Mouse (Mus musculus): ENCODE data around the gene Foxl1.

Foxl1 gene

GRCm38 (mm10) chr8:121127756-121128375 is at the start of gene Foxl1:
Foxl1 (plus strand) TSS chr8:121127940.
- DNase-seq: no peak

GRCm38 (mm10) chr8:121078721-121079120 is 49.0 kb upstream of the Foxl1 start:
- no peak for DNase-seq

GRCm38 (mm10) chr8:121079201-121079600 is 48.5 kb upstream of the Foxl1 start:
- DNase-seq: no peak

- DNase-seq: no peak
Measured at GRCm38 (mm10) chr8:121079944-121080343, 47.8 kb upstream of the Foxl1 start.

- DNase-seq: no peak
Measured at GRCm38 (mm10) chr8:121080361-121081090, 47.2 kb upstream of the Foxl1 start.

- DNase-seq: no peak
Measured at GRCm38 (mm10) chr8:121081398-121081797, 46.3 kb upstream of the Foxl1 start.

GRCm38 (mm10) chr8:121082218-121083092 is 45.3 kb upstream of the Foxl1 start:
- DNase-seq: no peak

- DNase-seq: peak; percentile 94
Measured at GRCm38 (mm10) chr8:121083093-121083935, 44.4 kb upstream of the Foxl1 start.

- DNase-seq: no peak
Measured at GRCm38 (mm10) chr8:121083936-121084209, 43.9 kb upstream of the Foxl1 start.

GRCm38 (mm10) chr8:121084210-121084951 is 43.4 kb upstream of the Foxl1 start, which contains the start of gene Foxf1:
Foxf1 (plus strand) TSS chr8:121084386.
- DNase-seq: peak; percentile 89

GRCm38 (mm10) chr8:121085011-121085410 is 42.7 kb upstream of the Foxl1 start:
- DNase-seq: no peak

GRCm38 (mm10) chr8:121085561-121085960 is 42.2 kb upstream of the Foxl1 start:
- no peak for DNase-seq

GRCm38 (mm10) chr8:121086004-121086900 is 41.5 kb upstream of the Foxl1 start:
- DNase-seq: peak; percentile 61

GRCm38 (mm10) chr8:121088281-121088680 is 39.5 kb upstream of the Foxl1 start:
- no peak for DNase-seq

- peak; percentile 64 for DNase-seq
Measured at GRCm38 (mm10) chr8:121088871-121089630, 38.7 kb upstream of the Foxl1 start.

- peak; percentile 60 for DNase-seq
Measured at GRCm38 (mm10) chr8:121089631-121090380, 37.9 kb upstream of the Foxl1 start.

- DNase-seq: peak; percentile 59
Measured at GRCm38 (mm10) chr8:121090716-121091115, 37.0 kb upstream of the Foxl1 start.

GRCm38 (mm10) chr8:121092141-121092540 is 35.6 kb upstream of the Foxl1 start:
- DNase-seq: no peak

- DNase-seq: peak; percentile 92
Measured at GRCm38 (mm10) chr8:121092627-121093026, 35.1 kb upstream of the Foxl1 start.

Measured in lung, postnatal 10 days (tissue).